24 mouse cellular contexts compared by ENCODE assay signal in the genomic region with DNA sequence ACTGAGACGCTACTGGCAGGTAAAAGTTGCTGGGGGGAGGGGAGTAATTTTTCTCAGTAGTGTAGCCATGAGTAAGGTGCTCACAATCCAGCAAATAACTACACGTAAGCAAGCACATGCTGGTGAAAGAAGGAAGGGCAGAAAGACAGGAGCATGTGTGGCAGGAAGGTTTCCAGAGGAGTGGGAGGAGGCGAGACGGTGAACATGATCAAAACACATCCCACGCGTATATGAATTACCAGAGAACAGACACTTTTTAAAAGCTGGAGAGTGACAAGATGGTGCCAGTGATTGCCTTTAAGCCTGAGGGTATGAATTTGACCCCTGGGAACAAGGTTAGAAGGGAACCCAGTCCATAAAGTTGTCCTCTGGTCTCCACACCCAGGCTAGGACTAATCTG.
"Had no signal": no experiment of that assay in that cellular context is flagged by ENCODE, and none has a peak within 500 bp of the region (broad histone marks: within the 10 kb centered on the region; RNA-seq: fewer than 3 reads in every experiment).

No protein-coding gene starts in this region.

- H3K27ac ChIP-seq: heart, embryonic 13.5 days; heart, embryonic 15.5 days; hindbrain, embryonic 13.5 days; hindbrain, embryonic 15.5 days; hindbrain, postnatal 0 days; kidney, embryonic 15.5 days; kidney, postnatal 0 days; limb, embryonic 13.5 days; limb, embryonic 15.5 days; liver, embryonic 12.5 days; liver, embryonic 14.5 days had no signal

- H3K4me3 ChIP-seq: heart, embryonic 13.5 days; heart, embryonic 15.5 days; hindbrain, embryonic 13.5 days; hindbrain, embryonic 15.5 days; kidney, embryonic 15.5 days; limb, embryonic 13.5 days; limb, embryonic 15.5 days; liver, embryonic 12.5 days had no signal

- H3K9ac ChIP-seq: forebrain, postnatal 0 days; heart, embryonic 13.5 days; heart, embryonic 15.5 days; hindbrain, embryonic 13.5 days; hindbrain, embryonic 15.5 days; kidney, embryonic 15.5 days; limb, embryonic 13.5 days; limb, embryonic 15.5 days; liver, embryonic 12.5 days; liver, embryonic 14.5 days had no signal

- ATAC-seq: forebrain, postnatal 0 days; hindbrain, postnatal 0 days; intestine, embryonic 16.5 days; liver, embryonic 12.5 days had no signal

- H3K9me3 ChIP-seq: heart, embryonic 13.5 days; heart, embryonic 15.5 days; hindbrain, embryonic 13.5 days; hindbrain, embryonic 15.5 days; kidney, embryonic 15.5 days; limb, embryonic 13.5 days; limb, embryonic 15.5 days; liver, embryonic 12.5 days had no signal

- DNase-seq: forebrain, postnatal 0 days; gastrocnemius, postnatal 14 days; gastrocnemius, postnatal 36 days; heart, adult 18-20 months; heart, postnatal 14 days; heart, postnatal 36 days; kidney, adult 11 months; kidney, adult 2 months; kidney, adult 9 months; kidney, postnatal 14 days; kidney, postnatal 36 days had no signal

- H3K4me2 ChIP-seq: heart, embryonic 11.5 days; heart, embryonic 13.5 days; heart, embryonic 15.5 days; hindbrain, embryonic 13.5 days; hindbrain, embryonic 15.5 days; kidney, embryonic 15.5 days; limb, embryonic 13.5 days; limb, embryonic 15.5 days; liver, embryonic 12.5 days had no signal

- H3K27me3 ChIP-seq: heart, embryonic 13.5 days; heart, embryonic 15.5 days; hindbrain, embryonic 13.5 days; hindbrain, embryonic 15.5 days; kidney, embryonic 15.5 days; limb, embryonic 13.5 days; limb, embryonic 15.5 days; liver, embryonic 12.5 days had no signal

- H3K4me1 ChIP-seq: heart, embryonic 13.5 days; heart, embryonic 15.5 days; hindbrain, embryonic 13.5 days; hindbrain, embryonic 15.5 days; kidney, embryonic 15.5 days; limb, embryonic 13.5 days; limb, embryonic 15.5 days; liver, embryonic 12.5 days had no signal
